Mouse (Mus musculus): Measurements from ENCODE around the gene Mapk14. TPM values are rescaled to one million over a fixed set of nuclear protein-coding genes. Genes with fewer than 3 reads are reported as not detected.
A peak's percentile ranks its signal among the peaks of the same experiment; 100 is the strongest.

Mapk14 gene
- polyA plus RNA-seq, 1 experiment from 2014 or later: 30.8 TPM

DNA sequence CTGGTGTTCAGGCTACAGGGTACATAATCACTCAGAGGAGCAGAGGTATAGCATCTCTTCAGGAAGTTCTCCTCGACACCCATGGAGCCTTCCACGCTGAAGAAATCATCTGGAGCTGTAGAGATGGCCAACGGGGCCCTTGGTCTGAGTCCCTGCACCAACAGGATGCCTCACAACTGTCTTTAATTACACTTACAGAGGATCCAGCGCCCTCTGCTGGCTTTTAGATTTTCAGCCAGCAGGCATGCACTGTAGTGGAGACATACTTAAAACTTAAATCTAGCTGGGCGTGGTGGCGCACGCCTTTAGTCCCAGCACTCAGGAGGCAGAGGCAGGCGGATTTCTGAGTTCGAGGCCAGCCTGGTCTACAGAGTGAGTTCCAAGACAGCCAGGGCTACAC is 52.8 kb downstream of the Mapk14 start:
- H3K36me3 ChIP-seq: peaks cover 98% of the 10 kb centered on the region
- no peaks in the 10 kb centered on the region for H3K9me3 ChIP-seq (replicated peaks)
- 85% methylated on average over 9 of the region's 9 CpGs for WGBS (ENCODE audit: insufficient replicate concordance)
- H3K4me3 ChIP-seq (replicated peaks): no peak overlapping the region
- no peak overlapping the region for H3K27ac ChIP-seq
- peaks cover 5% of the 10 kb centered on the region; the same call in 1 of the 2 replicates for H3K4me1 ChIP-seq (replicated peaks)
- H3K27me3 ChIP-seq: no peaks in the 10 kb centered on the region
- H3K9ac ChIP-seq: no peak overlapping the region
- ATAC-seq (ENCODE audit: low read depth) (no peak), DNase-seq (peak; percentile 13)
- H3K4me2 ChIP-seq: no peak overlapping the region

DNA sequence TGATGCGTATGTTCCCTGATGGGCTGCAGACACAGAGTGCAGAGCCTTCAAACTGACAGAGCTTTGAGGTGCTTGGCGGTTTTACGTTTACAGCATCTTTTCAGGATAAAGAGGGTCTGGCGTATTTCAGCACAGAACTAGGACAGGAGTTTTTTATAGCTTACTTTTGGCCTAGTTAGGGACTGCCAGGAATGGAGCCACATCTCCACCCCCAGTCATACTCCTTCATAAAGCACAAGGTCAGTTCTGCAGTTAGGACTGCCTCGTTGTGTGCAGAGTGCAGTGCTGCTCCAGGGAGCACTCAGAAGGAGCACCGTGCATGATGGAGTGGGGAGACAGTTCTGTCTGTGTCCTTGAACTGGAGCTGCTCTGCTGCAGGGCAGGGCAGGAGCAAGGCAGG is 54.6 kb downstream of the Mapk14 start:
- ATAC-seq (ENCODE audit: low read depth) (no peak), DNase-seq (no peak)
- H3K27ac ChIP-seq: no peak overlapping the region
- no peaks in the 10 kb centered on the region for H3K27me3 ChIP-seq
- H3K9me3 ChIP-seq (replicated peaks): no peaks in the 10 kb centered on the region
- H3K4me3 ChIP-seq (replicated peaks): no peak overlapping the region
- H3K4me2 ChIP-seq: no peak overlapping the region
- H3K9ac ChIP-seq: no peak overlapping the region
- H3K4me1 ChIP-seq (replicated peaks): peaks cover 3% of the 10 kb centered on the region; the same call in 1 of the 2 replicates
- H3K36me3 ChIP-seq: peaks cover 82% of the 10 kb centered on the region
- WGBS (ENCODE audit: insufficient replicate concordance): 87% methylated on average over 6 of the region's 6 CpGs

DNA sequence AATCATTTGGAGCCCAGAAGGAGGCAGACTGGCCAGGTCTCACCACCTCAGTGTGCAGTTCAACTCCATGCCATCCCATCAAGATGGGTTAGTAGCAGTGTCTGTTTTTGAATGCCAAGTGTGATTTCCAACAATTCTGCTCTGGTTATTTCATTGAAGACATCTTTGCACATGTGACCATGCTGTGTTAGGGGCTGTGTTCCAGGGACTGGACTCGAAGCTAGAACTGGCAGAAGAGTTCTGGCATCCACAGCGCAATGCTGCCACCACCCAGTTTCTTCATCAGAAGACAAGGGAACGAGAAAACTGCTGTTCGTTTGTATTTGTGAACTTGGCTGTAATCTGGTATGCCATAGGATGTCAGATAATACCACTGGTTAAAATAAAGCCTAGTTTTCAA is 56.9 kb downstream of the Mapk14 start:
- Histone ChIP-seq H3K36me3 (peaks cover 59% of the 10 kb centered on the region), H3K27ac (no peak overlapping the region), H3K4me2 (no peak overlapping the region), H3K27me3 (no peaks in the 10 kb centered on the region), H3K4me3 (replicated peaks) (no peak overlapping the region), H3K9ac (no peak overlapping the region), H3K4me1 (replicated peaks) (peaks cover 3% of the 10 kb centered on the region; the same call in 1 of the 2 replicates), H3K9me3 (replicated peaks) (no peaks in the 10 kb centered on the region)
- DNase-seq (no peak), ATAC-seq (ENCODE audit: low read depth) (no peak)
- WGBS (ENCODE audit: insufficient replicate concordance): 82% methylated on average over 4 of the region's 4 CpGs

DNA sequence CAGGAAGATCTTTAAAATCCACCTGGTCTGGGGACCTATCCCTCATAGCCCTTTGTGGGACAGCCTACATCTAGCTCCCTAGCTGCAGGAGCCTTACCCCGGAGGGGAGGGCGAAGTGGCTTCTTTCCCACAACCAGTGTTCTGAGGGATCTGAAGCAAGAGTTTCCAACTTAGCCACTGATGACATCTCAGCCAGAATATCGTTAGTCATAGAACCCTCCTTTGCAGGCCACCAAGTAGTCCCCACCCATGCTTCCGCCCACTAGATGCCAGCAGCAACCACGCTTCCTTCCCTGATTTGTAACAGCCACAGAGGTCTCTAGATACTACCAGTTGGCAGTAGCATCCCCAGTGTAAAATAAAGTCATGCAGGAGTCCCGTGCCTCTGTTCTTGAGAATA is 59.5 kb downstream of the Mapk14 start:
- Histone ChIP-seq H3K4me1 (replicated peaks) (peaks cover 3% of the 10 kb centered on the region; the same call in 1 of the 2 replicates), H3K4me3 (replicated peaks) (no peak overlapping the region), H3K36me3 (peaks cover 34% of the 10 kb centered on the region), H3K27ac (no peak overlapping the region), H3K4me2 (no peak overlapping the region), H3K9ac (no peak overlapping the region), H3K9me3 (replicated peaks) (no peaks in the 10 kb centered on the region), H3K27me3 (no peaks in the 10 kb centered on the region)
- ATAC-seq (ENCODE audit: low read depth) (0 out of 2 replicates have a peak, but pooled peaks have one; percentile 18), DNase-seq (no peak)
- WGBS (ENCODE audit: insufficient replicate concordance): 24% methylated on average over 6 of the region's 6 CpGs

DNA sequence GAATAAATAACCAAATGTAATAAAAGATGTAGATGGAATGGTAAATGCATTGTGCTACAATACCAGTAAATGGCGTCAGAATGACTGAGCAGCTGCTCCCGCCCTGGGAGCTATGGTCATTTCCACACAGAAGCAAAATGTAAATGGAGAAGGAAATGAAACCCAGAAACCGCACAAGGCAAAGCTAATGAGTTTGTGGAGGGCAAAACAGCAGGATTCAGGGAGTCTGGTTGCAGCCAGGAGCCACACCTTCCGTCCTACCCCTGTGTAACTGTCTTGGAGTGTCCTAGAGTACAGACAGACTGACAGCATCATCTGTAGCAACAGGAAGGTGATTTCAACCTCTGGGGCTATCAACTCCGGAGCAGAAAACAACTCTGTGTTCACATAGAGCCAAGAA is 65.3 kb downstream of the Mapk14 start:
- ATAC-seq (ENCODE audit: low read depth): no peak
- Histone ChIP-seq H3K4me3 (replicated peaks) (no peak overlapping the region), H3K27me3 (no peaks in the 10 kb centered on the region), H3K9ac (no peak overlapping the region), H3K9me3 (replicated peaks) (no peaks in the 10 kb centered on the region), H3K4me1 (replicated peaks) (peaks cover 4% of the 10 kb centered on the region; the same call in 1 of the 2 replicates), H3K4me2 (no peak overlapping the region), H3K27ac (no peak overlapping the region), H3K36me3 (no peaks in the 10 kb centered on the region)
- 41% methylated on average over 5 of the region's 5 CpGs for WGBS (ENCODE audit: insufficient replicate concordance)
- no peak for DNase-seq

DNA sequence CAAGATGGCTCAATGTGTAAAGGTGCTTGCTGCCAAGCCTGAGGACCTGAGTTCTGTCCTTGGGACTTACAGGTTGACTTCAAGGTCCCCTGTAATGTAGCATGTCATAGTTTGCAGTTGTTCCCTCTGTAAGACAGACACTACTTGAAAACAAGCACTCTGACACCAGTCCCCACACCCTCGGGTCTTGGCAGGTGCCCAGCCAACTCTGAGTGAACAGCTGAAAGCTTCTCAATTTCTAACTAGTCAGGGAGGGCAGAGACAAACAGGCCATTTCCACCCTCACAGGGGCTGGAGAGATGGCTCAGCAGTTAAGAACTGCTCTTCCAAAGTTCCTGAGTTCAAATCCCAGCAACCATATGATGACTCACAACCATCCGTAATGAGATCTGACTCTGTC is 66.3 kb downstream of the Mapk14 start:
- Histone ChIP-seq H3K4me1 (replicated peaks) (peaks cover 4% of the 10 kb centered on the region; the same call in 1 of the 2 replicates), H3K9ac (no peak overlapping the region), H3K4me2 (no peak overlapping the region), H3K9me3 (replicated peaks) (no peaks in the 10 kb centered on the region), H3K36me3 (no peaks in the 10 kb centered on the region), H3K4me3 (replicated peaks) (no peak overlapping the region), H3K27me3 (no peaks in the 10 kb centered on the region), H3K27ac (no peak overlapping the region)
- no peak for ATAC-seq (ENCODE audit: low read depth)
- DNase-seq: no peak
- WGBS (ENCODE audit: insufficient replicate concordance): 57% methylated on average over 2 of the region's 2 CpGs

DNA sequence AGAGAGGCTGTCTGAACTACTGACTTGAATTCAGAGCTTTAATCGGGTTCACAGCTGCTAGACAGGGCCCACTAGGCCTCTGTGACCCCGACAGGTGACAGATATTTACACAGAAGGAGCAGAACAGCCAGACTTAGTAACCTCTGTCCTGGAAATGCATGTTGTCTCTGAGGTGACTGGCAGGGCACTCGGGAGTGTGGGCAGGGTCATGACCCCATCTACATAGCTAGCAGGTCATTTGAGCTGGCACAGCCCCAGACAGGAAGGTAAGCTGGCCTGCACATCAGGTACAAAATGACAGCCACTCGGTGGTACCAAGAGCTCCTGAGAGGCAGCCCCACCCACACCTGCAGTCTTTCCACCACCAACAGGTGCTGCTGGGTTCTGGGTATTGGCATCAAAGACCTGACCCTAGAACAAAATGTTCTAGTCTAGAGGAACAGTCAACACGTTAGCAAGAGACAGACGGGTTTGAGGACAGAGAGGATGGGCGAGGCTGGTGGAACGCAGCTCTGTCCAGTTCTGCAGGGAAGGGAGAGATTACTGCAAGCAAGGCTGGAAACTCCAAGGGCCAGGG is 69.7 kb downstream of the Mapk14 start:
- H3K4me1 ChIP-seq (replicated peaks): peaks cover 4% of the 10 kb centered on the region; the same call in 1 of the 2 replicates
- ATAC-seq (ENCODE audit: low read depth): peak; percentile 58
- H3K27ac ChIP-seq: no peak overlapping the region; the same call in 1 of the 2 replicates
- H3K27me3 ChIP-seq: peaks cover 6% of the 10 kb centered on the region; the same call in 1 of the 2 replicates
- 58% methylated on average over 8 of the region's 8 CpGs for WGBS (ENCODE audit: insufficient replicate concordance)
- H3K9me3 ChIP-seq (replicated peaks): no peaks in the 10 kb centered on the region
- no peak overlapping the region for H3K4me2 ChIP-seq
- no peak overlapping the region for H3K4me3 ChIP-seq (replicated peaks)
- H3K9ac ChIP-seq: no peak overlapping the region
- no peaks in the 10 kb centered on the region for H3K36me3 ChIP-seq
- no peak for DNase-seq

DNA sequence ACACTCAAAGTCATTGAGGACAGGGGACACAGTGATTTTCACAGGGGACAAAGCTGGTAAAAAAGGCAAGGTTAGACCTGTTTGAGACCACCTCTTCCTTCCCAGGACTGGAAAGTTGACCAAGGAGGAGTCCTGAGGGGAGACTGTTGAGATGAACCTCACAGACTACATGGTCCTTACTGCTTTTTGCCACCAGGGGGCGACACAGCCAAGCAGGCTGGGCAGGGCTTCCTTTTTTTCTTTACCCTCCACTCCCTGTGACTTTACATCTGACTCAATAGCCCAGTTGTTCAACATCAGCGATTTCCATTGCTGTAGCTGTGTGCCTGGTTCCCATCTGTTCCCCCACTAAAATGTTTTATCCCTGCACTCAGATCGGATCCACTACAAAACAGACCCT is 70.7 kb downstream of the Mapk14 start:
- Histone ChIP-seq H3K27me3 (peaks cover 9% of the 10 kb centered on the region), H3K36me3 (no peaks in the 10 kb centered on the region), H3K4me2 (no peak overlapping the region), H3K4me1 (replicated peaks) (peaks cover 4% of the 10 kb centered on the region; the same call in 1 of the 2 replicates), H3K9ac (no peak overlapping the region), H3K4me3 (replicated peaks) (no peak overlapping the region), H3K9me3 (replicated peaks) (no peaks in the 10 kb centered on the region), H3K27ac (no peak overlapping the region)
- WGBS (ENCODE audit: insufficient replicate concordance): 13% methylated on average over 3 of the region's 3 CpGs
- ATAC-seq (ENCODE audit: low read depth) (no peak), DNase-seq (peak; percentile 54)

DNA sequence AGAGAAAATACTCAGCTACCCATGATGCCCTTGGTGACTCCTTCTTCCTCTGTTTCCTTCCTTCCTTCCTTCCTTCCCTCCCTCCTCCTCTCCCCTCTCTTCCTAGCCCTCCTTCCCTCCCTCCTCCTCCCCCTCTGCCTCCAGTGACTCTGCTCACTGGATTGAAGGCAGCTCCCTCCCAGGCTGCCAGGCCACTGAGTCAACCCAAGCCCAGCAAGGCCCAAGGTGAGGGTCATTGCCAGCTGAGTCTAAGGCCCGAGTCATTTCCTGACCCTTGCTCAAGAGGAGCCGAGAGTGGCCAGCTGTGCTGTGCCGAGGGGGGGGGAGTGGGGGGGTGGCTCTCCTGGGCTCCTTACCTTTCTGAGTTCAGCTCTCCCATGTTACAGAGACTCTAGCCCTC is 75.1 kb downstream of the Mapk14 start:
- Histone ChIP-seq H3K27ac (no peak overlapping the region), H3K36me3 (no peaks in the 10 kb centered on the region), H3K9me3 (replicated peaks) (no peaks in the 10 kb centered on the region), H3K4me2 (no peak overlapping the region), H3K4me3 (replicated peaks) (no peak overlapping the region), H3K27me3 (peaks cover 50% of the 10 kb centered on the region), H3K9ac (no peak overlapping the region), H3K4me1 (replicated peaks) (peaks cover 16% of the 10 kb centered on the region)
- ATAC-seq (ENCODE audit: low read depth) (no peak), DNase-seq (no peak)
- 26% methylated on average over 3 of the region's 3 CpGs for WGBS (ENCODE audit: insufficient replicate concordance)

DNA sequence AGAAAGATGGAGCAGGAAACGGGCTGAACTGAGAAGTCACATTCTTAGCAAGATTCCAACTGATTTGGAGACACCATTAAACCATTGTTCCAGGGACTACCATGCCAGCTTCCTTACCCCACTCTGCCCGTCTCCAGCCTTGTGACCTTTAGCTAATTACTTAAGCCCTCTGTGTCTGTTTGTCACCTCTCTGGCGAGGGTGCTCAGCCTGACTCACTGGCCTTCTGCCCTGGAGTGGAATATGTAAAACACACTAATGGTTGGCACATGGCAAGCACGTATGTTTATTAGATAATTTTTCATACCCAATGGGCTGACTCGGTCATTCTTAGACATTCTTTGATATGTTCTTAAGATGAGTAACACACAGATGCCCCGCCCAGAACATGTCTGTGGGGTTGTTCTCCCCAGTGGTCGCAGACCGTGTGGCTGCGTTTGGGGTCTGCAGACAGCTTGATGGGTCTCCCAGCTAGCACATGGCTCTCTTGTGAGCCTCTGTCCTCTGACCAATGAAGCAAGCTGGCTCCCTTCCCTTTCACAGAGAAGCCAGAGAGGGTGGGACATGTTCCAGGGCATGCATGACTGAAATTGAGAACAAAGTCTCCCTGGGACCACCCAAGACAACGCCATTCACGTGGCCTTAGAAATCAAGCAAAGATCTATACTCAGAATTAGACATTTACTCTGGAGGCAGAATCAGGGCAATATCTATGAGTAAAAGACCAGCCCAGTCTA is 75.8 kb downstream of the Mapk14 start:
- DNase-seq (no peak), ATAC-seq (ENCODE audit: low read depth) (no peak)
- Histone ChIP-seq H3K27ac (no peak overlapping the region), H3K27me3 (peaks cover 58% of the 10 kb centered on the region), H3K36me3 (no peaks in the 10 kb centered on the region), H3K4me1 (replicated peaks) (peaks cover 16% of the 10 kb centered on the region), H3K9ac (no peak overlapping the region), H3K4me3 (replicated peaks) (no peak overlapping the region), H3K4me2 (no peak overlapping the region), H3K9me3 (replicated peaks) (no peaks in the 10 kb centered on the region)
- WGBS (ENCODE audit: insufficient replicate concordance): 59% methylated on average over 11 of the region's 11 CpGs

DNA sequence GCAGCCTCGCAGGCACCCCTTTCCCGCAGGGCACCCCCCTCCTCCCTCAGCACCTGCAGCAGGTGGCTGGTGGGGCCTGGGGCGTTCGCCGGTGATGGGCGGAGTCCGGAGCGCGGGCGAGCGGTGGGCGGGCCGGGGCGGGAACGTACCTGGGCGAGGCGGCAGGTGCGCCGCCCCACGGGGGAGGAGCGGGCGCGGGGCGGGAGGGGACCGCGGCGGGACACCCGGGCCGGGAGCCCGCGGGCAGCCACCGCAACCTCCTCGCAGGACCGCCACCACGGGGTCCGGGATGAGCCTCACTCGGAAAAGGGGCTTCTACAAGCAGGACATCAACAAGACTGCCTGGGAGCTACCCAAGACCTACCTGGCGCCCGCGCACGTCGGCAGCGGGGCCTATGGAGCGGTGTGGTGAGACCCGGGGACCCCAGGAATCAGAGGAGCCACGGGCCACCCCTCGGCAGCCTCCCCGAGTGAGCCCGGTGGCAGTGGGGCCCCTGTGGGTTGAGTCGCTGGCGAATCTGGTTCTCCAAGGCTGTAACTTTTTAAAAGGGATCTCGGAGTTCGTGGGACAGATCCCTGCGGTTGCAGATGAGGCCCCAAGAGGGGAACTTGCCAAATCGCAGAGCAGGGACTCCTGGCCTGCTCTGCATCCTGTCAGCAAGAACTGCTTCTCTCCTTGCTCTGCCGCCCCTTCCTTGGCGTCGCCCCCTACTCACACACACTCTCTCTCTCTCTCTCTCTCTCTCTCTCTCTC is 78.2 kb downstream of the Mapk14 start, which contains the start of gene Mapk13:
Gene Mapk13 (plus strand): TSS at position 177 of the 754 bp plus-strand sequence.
- ATAC-seq (ENCODE audit: low read depth) (no peak), DNase-seq (no peak)
- no peak within 1 kb of the TSS for H3K27ac ChIP-seq
- WGBS (ENCODE audit: insufficient replicate concordance): 3% methylated on average over 56 of the region's 58 CpGs
- peak within 1 kb of the TSS; percentile 36 for H3K9ac ChIP-seq
- H3K4me2 ChIP-seq: peak within 1 kb of the TSS; percentile 70
- peak within 1 kb of the TSS; percentile 51 for H3K4me3 ChIP-seq (replicated peaks)
- no peaks in the 10 kb centered on the region for H3K36me3 ChIP-seq
- peaks cover 16% of the 10 kb centered on the region for H3K4me1 ChIP-seq (replicated peaks)
- H3K9me3 ChIP-seq (replicated peaks): no peaks in the 10 kb centered on the region
- H3K27me3 ChIP-seq: peaks cover 63% of the 10 kb centered on the region

All from liver, embryonic 13.5 days (tissue).